Mouse (Mus musculus) intestine, embryonic 15.5 days (tissue): ENCODE measurements around the gene Spdye4b. TPM values are rescaled to one million over a fixed set of nuclear protein-coding genes. Genes with fewer than 3 reads are reported as not detected.
A peak's percentile ranks its signal among the peaks of the same experiment; 100 is the strongest.

Source experiments
- ATAC-seq: fragments of 200-750 bp; cut with Nextera tagmentation; 2 replicates; pipeline ENCODE4 v1.8.0; 2017; ENCODE audit warnings: moderate TSS enrichment, moderate library complexity
- H3K27ac ChIP-seq: fragments of 300-500 bp; sonication (generic); 2 replicates; pipeline ENCODE4 v1.5.1; 2015; ENCODE audit warnings: mild to moderate bottlenecking, inconsistent platforms
- H3K27me3 ChIP-seq: fragments of 300-500 bp; sonication (generic); replicated peaks from 2 replicates; pipeline ENCODE4 v1.6.1; 2015; ENCODE audit warnings: inconsistent platforms
- H3K36me3 ChIP-seq: fragments of 300-500 bp; sonication (generic); 2 replicates; pipeline ENCODE4 v1.6.1; 2015; ENCODE audit warnings: inconsistent platforms
- H3K4me1 ChIP-seq: fragments of 300-500 bp; sonication (generic); replicated peaks from 2 replicates; pipeline ENCODE4 v1.6.1; 2015; ENCODE audit warnings: inconsistent platforms
- H3K4me2 ChIP-seq: fragments of 300-500 bp; sonication (generic); replicated peaks from 2 replicates; pipeline ENCODE4 v1.6.1; 2015; ENCODE audit warnings: mild to moderate bottlenecking, inconsistent platforms
- H3K4me3 ChIP-seq: fragments of 300-500 bp; sonication (generic); replicated peaks from 2 replicates; pipeline ENCODE4 v1.5.1; 2015; ENCODE audit warnings: inconsistent platforms
- H3K9ac ChIP-seq: fragments of 300-500 bp; sonication (generic); 2 replicates; pipeline ENCODE4 v1.6.1; 2015; ENCODE audit warnings: inconsistent platforms
- H3K9me3 ChIP-seq: fragments of 300-500 bp; sonication (generic); 2 replicates; pipeline ENCODE4 v1.6.1; 2016; ENCODE audit warnings: inconsistent platforms
- WGBS: fragments of 180-500 bp; shearing (Covaris S2); methylation state at CpG from one replicate; pipeline ENCODE4 v1.1.7; 2015; 5-methylcytosine and 5-hydroxymethylcytosine counted together
- polyA plus RNA-seq: library from polyadenylated mRNA; unstranded; fragments of >200 nt; fragmentation: Nextera tagmentation; extraction: Ambion mirVana; gene quantifications from 2 replicates; pipeline ENCODE4 v1.2.1, GENCODE M21; 2015

Gene Spdye4b
- polyA plus RNA-seq, 1 experiment from 2014 or later, result not detected

- Histone ChIP-seq H3K4me3 (peak within 1 kb of the TSS; percentile 95), H3K4me2 (peak within 1 kb of the TSS; percentile 88), H3K27ac (peak within 1 kb of the TSS; percentile 99), H3K36me3 (peaks cover 4% of the 10 kb centered on the region), H3K4me1 (peaks cover 5% of the 10 kb centered on the region; the same call in 1 of the 2 replicates), H3K9ac (peak within 1 kb of the TSS; percentile 97), H3K9me3 (no peaks in the 10 kb centered on the region), H3K27me3 (no peaks in the 10 kb centered on the region)
- ATAC-seq, result peak; percentile 99
- WGBS, result under 1% methylated on average over 58 of the region's 58 CpGs
Observed at GRCm38 (mm10) chr5:143235028-143235693, 54.3 kb downstream of the Spdye4b start, which contains the start of gene Zfp12. TSS of gene Zfp12 (plus strand) at chr5:143235163.

DNA sequence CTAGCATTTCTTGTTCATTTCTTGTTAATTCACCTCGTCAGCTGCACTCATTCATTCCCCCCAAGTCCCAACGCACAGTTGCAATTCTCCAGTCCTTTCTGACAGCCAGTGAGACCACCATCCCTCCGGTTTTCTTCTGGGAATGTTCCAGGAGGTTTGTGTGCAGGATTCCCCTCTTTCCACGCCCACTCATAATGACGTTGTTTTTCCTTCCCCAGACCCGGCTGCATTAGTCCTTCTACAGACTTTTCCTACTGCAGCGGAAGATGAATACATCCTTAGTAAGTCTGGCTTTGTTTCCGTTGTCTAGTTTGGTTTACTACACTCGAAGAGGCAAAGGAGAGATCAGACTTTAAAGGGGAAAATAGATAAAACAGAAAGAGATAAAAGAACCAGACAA is 55.2 kb downstream of the Spdye4b start:
- H3K27me3 ChIP-seq, result no peaks in the 10 kb centered on the region
- peak overlapping the region; percentile 97 for H3K9ac ChIP-seq
- ATAC-seq, result no peak
- H3K4me1 ChIP-seq, result peaks cover 5% of the 10 kb centered on the region; the same call in 1 of the 2 replicates
- H3K36me3 ChIP-seq, result peaks cover 11% of the 10 kb centered on the region
- H3K9me3 ChIP-seq, result no peaks in the 10 kb centered on the region
- peak overlapping the region; percentile 95 for H3K4me3 ChIP-seq
- 38% methylated on average over 9 of the region's 9 CpGs for WGBS
- no peak overlapping the region for H3K27ac ChIP-seq
- peak overlapping the region; percentile 88 for H3K4me2 ChIP-seq

DNA sequence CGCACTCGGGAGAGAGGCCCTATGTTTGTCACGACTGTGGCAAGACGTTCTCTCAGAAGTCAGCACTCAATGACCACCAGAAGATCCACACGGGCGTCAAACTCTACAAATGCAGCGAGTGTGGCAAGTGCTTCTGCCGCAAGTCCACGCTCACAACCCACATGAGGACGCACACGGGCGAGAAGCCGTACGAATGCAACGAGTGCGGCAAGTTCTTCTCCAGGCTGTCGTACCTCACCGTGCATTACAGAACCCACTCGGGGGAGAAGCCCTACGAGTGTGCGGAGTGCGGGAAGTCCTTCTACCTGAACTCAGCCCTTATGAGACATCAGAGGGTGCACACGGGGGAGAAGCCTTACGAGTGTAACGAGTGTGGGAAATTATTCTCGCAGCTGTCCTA is 64.1 kb downstream of the Spdye4b start:
- H3K27me3 ChIP-seq, result no peaks in the 10 kb centered on the region
- 96% methylated on average over 26 of the region's 26 CpGs for WGBS
- H3K27ac ChIP-seq, result no peak overlapping the region
- H3K4me1 ChIP-seq, result no peaks in the 10 kb centered on the region
- H3K9ac ChIP-seq, result no peak overlapping the region
- no peak for ATAC-seq
- H3K4me3 ChIP-seq, result no peak overlapping the region
- H3K36me3 ChIP-seq, result peaks cover 57% of the 10 kb centered on the region
- no peak overlapping the region for H3K4me2 ChIP-seq
- H3K9me3 ChIP-seq, result no peaks in the 10 kb centered on the region

- no peak overlapping the region for H3K9ac ChIP-seq
- no peaks in the 10 kb centered on the region for H3K9me3 ChIP-seq
- peaks cover 60% of the 10 kb centered on the region for H3K27me3 ChIP-seq
- no peak overlapping the region for H3K27ac ChIP-seq
- H3K4me2 ChIP-seq, result no peak overlapping the region
- H3K4me3 ChIP-seq, result no peak overlapping the region
- H3K4me1 ChIP-seq, result peaks cover 17% of the 10 kb centered on the region
- H3K36me3 ChIP-seq, result peaks cover 24% of the 10 kb centered on the region
- no peak for ATAC-seq
- WGBS, result 68% methylated on average over 6 of the region's 6 CpGs
Observed at GRCm38 (mm10) chr5:143252039-143252438, 71.2 kb downstream of the Spdye4b start.

DNA sequence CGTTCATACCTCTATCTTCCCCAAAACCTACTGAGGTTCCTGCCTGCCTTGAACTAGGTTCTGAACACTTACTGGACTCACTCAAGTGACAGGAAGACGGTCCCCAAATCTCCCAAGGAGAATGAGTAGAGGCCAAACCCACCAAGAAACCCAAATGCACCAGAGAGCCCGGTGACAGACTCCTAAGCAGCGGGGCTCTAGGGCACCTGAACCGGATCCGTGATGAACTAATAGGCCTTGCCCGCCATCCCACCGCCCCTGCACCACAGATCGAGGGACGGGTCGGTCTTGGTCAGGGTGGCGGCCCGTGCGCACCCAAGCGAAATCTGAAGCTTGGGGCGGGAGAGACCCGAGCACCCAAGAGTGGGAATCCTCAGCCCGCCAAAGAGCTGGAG is 72.0 kb downstream of the Spdye4b start:
- peaks cover 20% of the 10 kb centered on the region for H3K36me3 ChIP-seq
- H3K4me1 ChIP-seq, result peaks cover 17% of the 10 kb centered on the region
- H3K27me3 ChIP-seq, result peaks cover 64% of the 10 kb centered on the region
- H3K9ac ChIP-seq, result no peak overlapping the region
- peak overlapping the region; percentile 40; the same call in 1 of the 2 replicates for H3K4me3 ChIP-seq
- no peak overlapping the region for H3K27ac ChIP-seq
- WGBS, result 45% methylated on average over 18 of the region's 18 CpGs
- H3K9me3 ChIP-seq, result no peaks in the 10 kb centered on the region
- H3K4me2 ChIP-seq, result peak overlapping the region; percentile 82; the same call in 1 of the 2 replicates
- ATAC-seq, result no peak

GRCm38 (mm10) chr5:143253186-143253880 is 72.5 kb downstream of the Spdye4b start:
- H3K4me1 ChIP-seq, result peaks cover 17% of the 10 kb centered on the region
- H3K4me2 ChIP-seq, result peak overlapping the region; percentile 82
- no peak overlapping the region for H3K27ac ChIP-seq
- peak overlapping the region; percentile 40 for H3K4me3 ChIP-seq
- H3K9me3 ChIP-seq, result no peaks in the 10 kb centered on the region
- H3K36me3 ChIP-seq, result peaks cover 16% of the 10 kb centered on the region
- WGBS, result 7% methylated on average over 101 of the region's 103 CpGs
- peaks cover 67% of the 10 kb centered on the region for H3K27me3 ChIP-seq
- ATAC-seq, result peak; percentile 34; the same call in 1 of the 2 replicates
- H3K9ac ChIP-seq, result no peak overlapping the region

GRCm38 (mm10) chr5:143253881-143254486 is 73.2 kb downstream of the Spdye4b start:
- H3K9ac ChIP-seq, result no peak overlapping the region
- peak; percentile 10; the same call in 1 of the 2 replicates for ATAC-seq
- WGBS, result 11% methylated on average over 73 of the region's 81 CpGs

More at GRCm38 (mm10) chr5:143253881-143254486, 73.2 kb downstream of the Spdye4b start:
- peaks cover 17% of the 10 kb centered on the region for H3K4me1 ChIP-seq
- no peak overlapping the region for H3K27ac ChIP-seq
- H3K9me3 ChIP-seq, result no peaks in the 10 kb centered on the region
- peaks cover 69% of the 10 kb centered on the region for H3K27me3 ChIP-seq
- H3K4me3 ChIP-seq, result peak overlapping the region; percentile 40
- H3K4me2 ChIP-seq, result peak overlapping the region; percentile 82
- H3K36me3 ChIP-seq, result peaks cover 15% of the 10 kb centered on the region

Other genes starting within 250 kb of the Spdye4b start
- 140 and 170 TPM in 2 replicates for gene Fscn1, start 220.7 kb upstream of the Spdye4b start, polyA plus RNA-seq
- gene Rnf216, start 68.0 kb upstream of the Spdye4b start, polyA plus RNA-seq, result 30.6 and 34.9 TPM in 2 replicates
- gene Olfr718-ps1, start 33.4 kb upstream of the Spdye4b start, polyA plus RNA-seq, result 0.03 and 0.10 TPM in 2 replicates
- 7.0 and 8.4 TPM in 2 replicates for gene Rbak, start 242 bp upstream of the Spdye4b start, polyA plus RNA-seq
- gene Spdye4a, start 45.9 kb downstream of the Spdye4b start, polyA plus RNA-seq, result not detected in 2 replicates
- gene Zfp12, start 54.1 kb downstream of the Spdye4b start, polyA plus RNA-seq, result 9.8 and 10.2 TPM in 2 replicates
- gene Zfp316, start 89.0 kb downstream of the Spdye4b start, polyA plus RNA-seq, result 2.2 and 2.4 TPM in 2 replicates
- 0.05 and 0.06 TPM in 2 replicates for gene Zfp853, start 112.6 kb downstream of the Spdye4b start, polyA plus RNA-seq
- gene E130309D02Rik, start 134.3 kb downstream of the Spdye4b start, polyA plus RNA-seq, result 33.9 and 35.6 TPM in 2 replicates
- 63.8 and 64.9 TPM in 2 replicates for gene Zdhhc4, start 148.2 kb downstream of the Spdye4b start, polyA plus RNA-seq
- gene Grid2ip, start 176.3 kb downstream of the Spdye4b start, polyA plus RNA-seq, result 0.11 and 0.15 TPM in 2 replicates
- 339 and 371 TPM in 2 replicates for gene Kdelr2, start 222.8 kb downstream of the Spdye4b start, polyA plus RNA-seq